Mouse (Mus musculus) liver, adult 2 months (tissue): ENCODE data around the gene Abca8a. TPM values are rescaled to one million over a fixed set of nuclear protein-coding genes. Genes with fewer than 3 reads are reported as not detected.

Experiments used
- DNase-seq: peaks from one replicate; pipeline ENCODE4 v3.0.0-alpha.2; 2011; ENCODE audit warnings: low read depth, low spot score; ENCODE audit errors: extremely low read depth
- H3K27ac ChIP-seq: fragments of 200-500 bp; replicated peaks from 2 replicates; pipeline ENCODE4 v1.5.1; 2012; ENCODE audit warnings: low read depth, mild to moderate bottlenecking, control low read depth, inconsistent platforms, low read length; ENCODE audit not compliant: insufficient read depth
- H3K27me3 ChIP-seq: fragments of 200-500 bp; 2 replicates; pipeline ENCODE4 v1.6.1; 2012; ENCODE audit warnings: mild to moderate bottlenecking, moderate library complexity, low read length, inconsistent platforms; ENCODE audit not compliant: control insufficient read depth, insufficient read depth
- H3K36me3 ChIP-seq: fragments of 200-500 bp; 2 replicates; pipeline ENCODE4 v1.6.1; 2012; ENCODE audit warnings: low read length, inconsistent platforms; ENCODE audit not compliant: control insufficient read depth, insufficient read depth
- H3K4me1 ChIP-seq: fragments of 200-500 bp; 2 replicates; pipeline ENCODE4 v1.6.1; 2011; ENCODE audit warnings: low read length; ENCODE audit not compliant: control insufficient read depth, insufficient read depth
- H3K4me3 ChIP-seq: fragments of 200-500 bp; 2 replicates; pipeline ENCODE4 v1.5.1; 2011; ENCODE audit warnings: low read depth, mild to moderate bottlenecking, control low read depth, low read length, moderate library complexity; ENCODE audit not compliant: insufficient read depth
- H3K79me2 ChIP-seq: fragments of 200-500 bp; 2 replicates; pipeline ENCODE4 v1.6.1; 2012; ENCODE audit warnings: inconsistent platforms, mild to moderate bottlenecking, low read length, moderate library complexity; ENCODE audit not compliant: control insufficient read depth, insufficient read depth
- H3K9ac ChIP-seq: fragments of 200-500 bp; 2 replicates; pipeline ENCODE4 v1.6.1; 2012; ENCODE audit warnings: low read depth, mild to moderate bottlenecking, control low read depth, inconsistent platforms, low read length
- CTCF ChIP-seq: fragments of 200-500 bp; IDR thresholded peaks from 2 replicates; pipeline ENCODE4 v1.5.1; 2011; ENCODE audit warnings: low read depth, low read length, control low read depth
- POLR2A ChIP-seq: fragments of 200-500 bp; IDR thresholded peaks from 2 replicates; pipeline ENCODE4 v1.6.1; 2011; ENCODE audit warnings: low read length, control low read depth; ENCODE audit not compliant: insufficient read depth; ENCODE audit errors: extremely low read depth
- WGBS: fragments of 180-500 bp; shearing (Covaris S2); methylation state at CpG from one replicate; pipeline ENCODE4 v1.1.7; 2018; 5-methylcytosine and 5-hydroxymethylcytosine counted together
- polyA plus RNA-seq: library from polyadenylated mRNA; depleted of rRNA; stranded (reverse); fragments of >200 nt; gene quantifications from 2 replicates; pipeline ENCODE4 v1.2.3, GENCODE M21; 2012
- total RNA-seq: library from RNA; depleted of rRNA; stranded (reverse); fragments of >200 nt; gene quantifications from 2 replicates; pipeline ENCODE4 v1.2.3, GENCODE M21; 2014

Abca8a gene
- total and polyA plus RNA-seq, 2 experiments = 24.0 to 146 TPM

GRCm38 (mm10) chr11:110097465-110097864 lies 1.7 kb upstream of the Abca8a start:
- peak; percentile 86 for DNase-seq
- Histone ChIP-seq H3K36me3 (peaks cover under 1% of the 10 kb centered on the region), H3K27ac (peak overlapping the region; percentile 64), H3K9ac (no peak overlapping the region), H3K4me1 (peaks cover 13% of the 10 kb centered on the region; the same call in 1 of the 2 replicates), H3K27me3 (no peaks in the 10 kb centered on the region), H3K79me2 (peaks cover 4% of the 10 kb centered on the region; the same call in 1 of the 2 replicates), H3K4me3 (peak overlapping the region; percentile 25; the same call in 1 of the 2 replicates)
- WGBS = 16% methylated on average over 6 of the region's 6 CpGs
- TF ChIP-seq POLR2A = no peak
- TF ChIP-seq CTCF = no peak

- DNase-seq = peak; percentile 85
- Histone ChIP-seq H3K36me3 (peaks cover 10% of the 10 kb centered on the region), H3K27ac (peak overlapping the region; percentile 100), H3K4me3 (peak overlapping the region; percentile 87), H3K4me1 (peaks cover 7% of the 10 kb centered on the region; the same call in 1 of the 2 replicates), H3K9ac (peak overlapping the region; percentile 90), H3K27me3 (no peaks in the 10 kb centered on the region), H3K79me2 (peaks cover 4% of the 10 kb centered on the region; the same call in 1 of the 2 replicates)
- 9% methylated on average over 7 of the region's 7 CpGs for WGBS
- TF ChIP-seq POLR2A = no peak
- TF ChIP-seq CTCF = 0 out of 2 replicates have a peak, but pooled peaks have one; percentile 13
These were observed 865 bp downstream of the Abca8a start for GRCm38 (mm10) chr11:110094846-110095380.

- Histone ChIP-seq H3K36me3 (peaks cover 15% of the 10 kb centered on the region), H3K27me3 (no peaks in the 10 kb centered on the region), H3K79me2 (peaks cover 4% of the 10 kb centered on the region; the same call in 1 of the 2 replicates), H3K9ac (no peak overlapping the region), H3K4me3 (peak overlapping the region; percentile 16; the same call in 1 of the 2 replicates), H3K27ac (peak overlapping the region; percentile 58), H3K4me1 (peaks cover 7% of the 10 kb centered on the region; the same call in 1 of the 2 replicates)
- 20% methylated on average over 3 of the region's 3 CpGs for WGBS
- TF ChIP-seq POLR2A (no peak), CTCF (no peak)
- peak; percentile 98 for DNase-seq
These were observed 1.5 kb downstream of the Abca8a start for GRCm38 (mm10) chr11:110094236-110094635.

- TF ChIP-seq CTCF (no peak), POLR2A (no peak)
- 43% methylated on average over 2 of the region's 2 CpGs for WGBS
- Histone ChIP-seq H3K4me3 (no peak overlapping the region), H3K4me1 (peaks cover 2% of the 10 kb centered on the region; the same call in 1 of the 2 replicates), H3K36me3 (peaks cover 35% of the 10 kb centered on the region), H3K27me3 (no peaks in the 10 kb centered on the region), H3K9ac (no peak overlapping the region), H3K79me2 (peaks cover 4% of the 10 kb centered on the region; the same call in 1 of the 2 replicates), H3K27ac (no peak overlapping the region)
- no peak for DNase-seq
These were observed 4.5 kb downstream of the Abca8a start for GRCm38 (mm10) chr11:110091328-110091727.

GRCm38 (mm10) chr11:110072158-110072557 lies 23.6 kb downstream of the Abca8a start:
- Histone ChIP-seq H3K36me3 (peaks cover 46% of the 10 kb centered on the region), H3K4me1 (peaks cover 12% of the 10 kb centered on the region), H3K27ac (peak overlapping the region; percentile 71), H3K4me3 (no peak overlapping the region), H3K27me3 (no peaks in the 10 kb centered on the region), H3K79me2 (no peaks in the 10 kb centered on the region; the same call in 1 of the 2 replicates), H3K9ac (no peak overlapping the region)
- TF ChIP-seq POLR2A = no peak
- TF ChIP-seq CTCF = no peak
- peak; percentile 80 for DNase-seq
- 21% methylated on average over 3 of the region's 3 CpGs for WGBS

- Histone ChIP-seq H3K79me2 (no peaks in the 10 kb centered on the region), H3K27me3 (no peaks in the 10 kb centered on the region), H3K27ac (peak overlapping the region; percentile 37), H3K4me1 (peaks cover 8% of the 10 kb centered on the region), H3K36me3 (peaks cover 41% of the 10 kb centered on the region), H3K4me3 (no peak overlapping the region), H3K9ac (no peak overlapping the region)
- 35% methylated on average over 4 of the region's 4 CpGs for WGBS
- no peak for TF ChIP-seq CTCF
- no peak for TF ChIP-seq POLR2A
- DNase-seq = peak; percentile 22
These were observed 34.7 kb downstream of the Abca8a start for GRCm38 (mm10) chr11:110061032-110061431.
